Mouse (Mus musculus): ENCODE results near the gene Lhfpl3. TPM values are rescaled to one million over a fixed set of nuclear protein-coding genes. Genes with fewer than 3 reads are reported as not detected.

The Lhfpl3 gene
- total RNA-seq, 4 experiments from 2014 or later: 1.7 to 3.7 (median 2.0) TPM

DNA sequence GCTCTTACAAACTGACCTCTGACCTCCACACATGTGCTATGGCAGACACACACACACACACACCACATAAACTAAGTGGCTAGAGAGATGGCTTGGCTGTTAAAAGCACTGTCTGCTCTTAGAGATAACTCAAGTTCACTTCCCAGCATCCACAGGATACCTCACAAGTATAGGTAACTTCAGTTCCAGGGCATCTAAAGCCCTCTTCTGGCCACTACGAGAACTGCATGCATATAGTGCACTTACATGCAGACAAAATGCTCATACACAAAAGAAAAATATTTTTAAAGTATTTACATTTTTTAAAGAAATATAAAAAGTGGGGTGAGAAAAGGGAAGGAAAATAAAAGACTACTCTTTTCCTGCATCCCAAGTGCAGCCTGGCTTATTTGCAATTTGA, 408.6 kb downstream of the Lhfpl3 start:
- DNase-seq: no peak

DNA sequence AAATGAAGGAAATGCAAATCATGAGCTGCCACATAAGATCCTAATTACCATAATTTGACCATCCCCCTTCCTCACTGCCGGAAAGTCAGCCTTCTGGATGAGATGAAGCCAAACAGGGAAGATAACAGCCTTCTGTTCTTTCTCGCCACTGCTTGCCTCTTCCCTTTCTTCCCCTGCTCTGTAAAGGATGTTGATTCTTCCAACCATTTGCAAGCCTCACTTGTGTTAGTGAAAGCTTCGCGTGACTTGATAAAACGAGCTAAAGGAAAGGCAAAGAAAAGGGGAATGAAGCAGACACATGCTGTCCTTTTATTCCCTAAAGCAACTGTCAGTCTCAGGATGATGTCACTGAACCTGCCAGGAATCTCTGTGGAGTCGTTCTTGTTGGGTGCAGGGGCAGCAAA, 420.1 kb downstream of the Lhfpl3 start:
- DNase-seq: no peak

DNA sequence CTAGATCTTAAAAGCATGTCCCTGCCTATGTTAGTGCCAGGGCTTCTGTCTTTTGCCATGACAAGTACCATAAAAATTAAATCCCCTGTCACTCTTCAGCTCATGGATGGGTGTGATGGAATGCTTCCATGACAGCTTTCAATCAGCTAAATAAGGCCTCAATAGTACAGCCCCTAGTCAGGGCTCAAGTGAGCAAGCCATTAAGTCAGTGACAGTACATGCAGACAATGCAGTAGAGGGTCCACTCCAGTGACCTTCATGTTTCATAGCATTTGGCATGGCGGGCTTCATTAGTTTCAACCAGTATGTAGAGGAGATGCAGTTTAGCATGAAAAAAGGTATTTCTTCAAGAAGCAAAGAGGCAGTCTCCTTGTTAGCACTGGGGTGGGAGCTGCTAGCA, 420.8 kb downstream of the Lhfpl3 start:
- DNase-seq: no peak

DNA sequence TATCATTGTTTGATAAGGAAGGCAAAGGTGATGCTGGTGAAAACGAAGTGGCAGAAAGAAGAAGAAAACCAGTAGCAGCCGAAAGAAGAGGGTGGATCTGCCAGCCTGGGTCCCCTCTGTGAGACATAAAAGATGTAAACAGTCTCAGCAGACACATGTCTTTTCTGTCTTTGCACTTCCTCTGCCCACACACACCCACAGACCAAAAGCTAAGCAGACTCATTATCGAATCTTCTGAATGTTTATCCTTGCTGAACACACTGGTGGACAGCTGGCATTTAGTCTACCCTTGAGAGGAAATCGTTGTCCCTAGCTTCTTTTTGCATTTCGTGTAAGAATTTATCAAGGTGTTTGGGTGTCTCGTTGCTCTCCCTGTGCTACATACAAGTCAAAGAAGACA, 443.8 kb downstream of the Lhfpl3 start:
- DNase-seq: no peak

DNA sequence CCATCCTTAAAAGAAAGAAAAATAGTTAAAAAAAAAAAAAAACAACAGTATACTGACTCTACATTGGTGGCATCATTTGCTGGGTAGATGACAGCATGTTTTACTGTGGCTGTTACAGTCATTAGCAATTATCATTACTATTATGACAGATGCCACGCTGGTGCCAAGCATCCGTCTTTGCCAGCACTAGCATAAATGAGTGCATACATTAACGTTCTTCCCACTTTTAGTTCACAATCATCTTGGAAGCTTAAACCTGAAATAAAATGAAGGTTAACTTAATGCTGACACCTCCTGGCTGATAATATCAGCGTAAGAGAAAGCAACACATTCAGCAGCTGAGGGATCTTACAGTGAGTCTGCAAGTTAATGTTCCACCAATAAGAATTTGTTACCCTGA, 451.0 kb downstream of the Lhfpl3 start:
- no peak for DNase-seq

DNA sequence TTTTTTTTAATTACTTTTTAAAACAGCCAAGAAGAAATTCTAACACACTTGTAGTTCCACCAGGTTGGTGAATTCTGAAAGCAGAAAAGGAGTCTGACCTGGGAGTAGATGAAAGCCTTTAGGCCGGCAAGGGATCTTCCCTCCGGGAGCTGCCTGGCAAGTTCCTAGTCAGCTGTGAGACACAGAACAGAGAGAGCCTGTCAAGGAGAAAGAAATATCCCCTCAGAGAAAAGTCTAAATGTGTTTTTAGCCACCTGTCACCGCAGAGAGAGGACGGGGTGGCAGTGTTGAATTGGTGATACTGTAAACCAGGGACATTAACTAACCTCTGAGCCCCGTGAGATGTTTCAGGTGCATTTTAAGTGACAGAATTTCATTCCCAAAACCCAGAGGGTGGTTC, 467.2 kb downstream of the Lhfpl3 start:
- no peak for DNase-seq

DNA sequence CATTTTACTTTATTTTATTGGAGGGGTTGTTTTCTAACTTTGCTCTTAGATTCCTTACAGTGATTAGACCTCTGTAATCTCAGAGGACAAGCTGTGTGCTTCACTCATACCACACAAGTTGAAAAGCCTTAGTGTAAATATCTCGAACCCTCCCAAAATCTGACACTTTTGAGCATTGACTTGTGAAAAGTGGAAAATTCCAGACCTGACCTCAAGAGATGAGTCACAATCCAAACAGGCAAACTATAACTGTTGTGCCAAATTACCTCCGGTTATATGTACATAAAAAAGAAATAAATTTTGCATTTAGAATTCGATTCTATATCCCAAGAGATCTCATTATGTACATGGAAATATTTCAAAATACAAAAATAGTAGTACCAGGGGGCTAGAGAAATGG, 468.8 kb downstream of the Lhfpl3 start:
- no peak for DNase-seq

DNA sequence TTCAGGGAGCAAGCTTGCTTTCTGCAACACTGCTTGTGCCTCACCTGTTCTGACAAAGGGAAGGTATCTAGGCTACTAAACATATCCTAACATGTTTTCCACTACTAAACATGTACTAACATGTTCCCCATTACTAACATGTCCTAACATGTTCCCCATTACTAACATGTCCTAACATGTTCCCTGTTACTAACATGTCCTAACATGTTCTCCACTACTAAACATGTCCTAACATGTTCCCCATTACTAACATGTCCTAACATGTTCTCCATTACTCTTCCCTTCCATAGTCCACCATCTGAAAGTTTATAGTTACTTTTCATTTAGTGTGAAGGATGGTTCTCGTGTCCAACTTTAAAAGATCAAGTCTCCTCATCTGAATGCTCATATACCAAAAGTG, 473.8 kb downstream of the Lhfpl3 start:
- no peak for DNase-seq

DNA sequence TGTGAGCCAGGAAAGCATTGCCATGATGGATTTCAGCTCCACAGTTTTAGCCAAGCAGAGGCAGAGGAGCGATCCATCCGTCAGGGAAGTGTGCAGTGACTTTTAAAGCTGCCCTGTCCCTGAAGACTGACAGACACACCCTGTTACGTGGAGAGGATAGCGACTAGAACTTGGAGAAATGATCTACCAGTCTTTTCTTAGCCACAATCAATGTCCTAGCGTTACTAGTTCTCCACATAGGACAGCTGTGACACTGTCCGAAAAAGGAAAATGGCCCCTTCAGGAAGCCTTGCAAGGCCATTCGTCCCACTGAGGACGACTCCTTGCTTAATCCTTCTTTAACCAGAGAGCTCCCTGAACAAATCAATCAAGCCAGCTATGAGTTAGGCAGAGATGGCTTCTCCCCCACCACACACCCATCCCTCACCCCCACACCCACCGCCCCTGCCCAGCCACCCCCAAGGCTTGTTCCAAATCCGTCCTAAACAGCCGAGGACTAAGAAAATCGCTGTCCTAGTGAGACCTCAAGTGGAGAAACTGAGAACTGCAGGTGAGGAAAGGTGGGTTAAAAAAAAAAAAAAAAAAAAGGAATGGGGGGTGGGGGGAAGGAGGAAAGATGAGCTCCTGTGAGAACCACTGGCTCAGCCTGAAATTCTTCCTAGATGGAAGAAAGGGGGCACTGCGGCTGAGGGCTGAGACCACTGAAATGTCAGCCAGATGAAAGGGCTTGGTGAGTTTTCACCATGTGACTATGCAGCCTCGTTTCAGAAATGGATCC, 479.1 kb downstream of the Lhfpl3 start:
- DNase-seq: no peak

DNA sequence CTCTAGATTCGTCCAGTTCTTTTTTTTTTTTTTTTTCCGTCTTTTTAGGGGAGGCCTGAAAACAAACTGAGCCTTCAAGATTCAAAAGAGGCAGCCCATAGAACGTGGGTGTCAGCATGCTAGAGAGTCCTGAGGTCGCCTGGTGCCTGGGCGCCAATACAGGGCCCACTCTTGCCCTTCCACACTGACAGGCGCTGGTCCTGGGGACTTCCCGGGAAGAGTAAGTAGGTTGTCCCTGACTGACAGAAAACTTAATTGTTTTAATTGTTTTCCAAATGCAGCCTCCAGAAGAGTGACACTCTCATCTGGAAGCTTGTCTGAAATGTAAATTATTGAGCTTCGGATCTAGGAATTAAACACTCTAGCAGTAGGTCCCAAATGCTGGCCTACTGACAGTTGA, 479.8 kb downstream of the Lhfpl3 start:
- no peak for DNase-seq

DNA sequence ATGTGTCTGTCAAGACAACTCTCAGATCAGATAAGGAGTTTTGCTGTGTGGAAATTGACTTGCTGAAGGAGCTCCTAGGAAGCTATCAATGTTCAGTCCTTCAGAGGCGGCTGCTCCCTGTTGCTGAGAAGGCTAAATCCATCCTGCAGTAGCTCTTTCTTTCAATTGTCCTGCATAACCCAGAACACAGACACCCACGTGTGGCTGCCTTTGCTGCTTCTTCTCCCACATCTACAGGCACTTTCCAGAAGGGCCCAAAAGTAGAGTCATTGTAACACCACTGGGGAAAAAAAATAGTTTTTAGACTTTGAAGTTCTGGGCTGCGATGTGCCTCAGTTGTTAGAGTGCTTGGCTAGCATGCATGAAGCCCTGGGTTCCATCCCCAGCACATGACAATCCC, 480.9 kb downstream of the Lhfpl3 start:
- no peak for DNase-seq

DNA sequence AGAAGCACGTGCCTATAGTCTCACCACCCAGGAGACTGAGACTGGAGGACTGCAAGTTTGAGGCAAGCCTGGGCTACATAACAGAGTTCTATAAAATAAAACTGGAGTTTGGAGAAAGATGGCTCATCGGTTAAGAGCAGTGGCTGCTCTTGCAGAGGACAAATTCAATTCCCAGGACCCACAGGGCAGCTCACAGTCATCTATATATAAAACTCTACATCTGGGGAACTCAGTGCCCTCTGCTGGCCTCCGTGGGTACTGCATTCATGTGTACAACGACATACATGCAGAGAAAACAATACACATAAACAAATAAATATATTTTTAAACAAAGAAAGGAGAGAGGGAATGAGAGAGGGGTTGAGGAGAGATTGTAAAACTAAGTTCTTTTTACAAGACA, 501.1 kb downstream of the Lhfpl3 start:
- DNase-seq: no peak

DNA sequence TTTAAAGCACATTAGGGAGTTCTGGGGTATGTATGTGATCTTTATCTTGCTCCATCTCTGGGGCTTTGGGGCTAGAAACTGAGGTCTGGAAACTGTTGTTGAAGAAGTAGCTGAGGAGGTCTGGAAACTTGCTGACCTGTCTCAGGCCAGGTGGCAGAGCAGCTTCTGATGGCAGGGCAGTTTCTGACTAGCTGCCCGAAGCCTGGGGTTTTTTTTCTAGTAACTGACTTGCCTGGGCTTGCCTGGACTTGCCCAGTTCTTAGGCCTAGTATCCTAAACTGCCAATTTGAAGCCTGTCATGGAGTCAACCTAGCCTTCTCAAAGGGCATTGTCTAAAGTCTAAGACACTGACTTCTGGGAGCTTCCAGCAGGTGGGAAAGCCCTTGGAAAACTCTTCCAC, 501.9 kb downstream of the Lhfpl3 start:
- no peak for DNase-seq

DNA sequence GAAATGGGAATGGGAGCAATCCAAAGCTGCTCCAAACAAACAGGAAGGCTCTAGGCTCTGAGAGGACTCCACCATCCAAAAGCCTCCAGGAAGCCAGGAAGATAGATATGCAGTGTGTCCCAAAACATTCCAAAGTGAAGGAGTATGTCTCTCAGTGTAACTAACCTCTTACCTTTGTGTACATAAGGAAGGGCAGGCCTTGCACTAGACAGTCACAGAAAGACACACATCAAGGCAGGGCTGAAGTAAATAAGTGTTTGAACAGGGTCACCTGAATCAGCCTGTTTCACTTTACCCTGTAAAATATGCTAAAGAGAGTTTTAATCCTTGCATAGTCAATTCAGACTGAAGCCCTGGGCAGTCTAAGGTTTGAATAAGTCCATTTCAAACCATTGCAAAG, 502.4 kb downstream of the Lhfpl3 start:
- no peak for DNase-seq

DNA sequence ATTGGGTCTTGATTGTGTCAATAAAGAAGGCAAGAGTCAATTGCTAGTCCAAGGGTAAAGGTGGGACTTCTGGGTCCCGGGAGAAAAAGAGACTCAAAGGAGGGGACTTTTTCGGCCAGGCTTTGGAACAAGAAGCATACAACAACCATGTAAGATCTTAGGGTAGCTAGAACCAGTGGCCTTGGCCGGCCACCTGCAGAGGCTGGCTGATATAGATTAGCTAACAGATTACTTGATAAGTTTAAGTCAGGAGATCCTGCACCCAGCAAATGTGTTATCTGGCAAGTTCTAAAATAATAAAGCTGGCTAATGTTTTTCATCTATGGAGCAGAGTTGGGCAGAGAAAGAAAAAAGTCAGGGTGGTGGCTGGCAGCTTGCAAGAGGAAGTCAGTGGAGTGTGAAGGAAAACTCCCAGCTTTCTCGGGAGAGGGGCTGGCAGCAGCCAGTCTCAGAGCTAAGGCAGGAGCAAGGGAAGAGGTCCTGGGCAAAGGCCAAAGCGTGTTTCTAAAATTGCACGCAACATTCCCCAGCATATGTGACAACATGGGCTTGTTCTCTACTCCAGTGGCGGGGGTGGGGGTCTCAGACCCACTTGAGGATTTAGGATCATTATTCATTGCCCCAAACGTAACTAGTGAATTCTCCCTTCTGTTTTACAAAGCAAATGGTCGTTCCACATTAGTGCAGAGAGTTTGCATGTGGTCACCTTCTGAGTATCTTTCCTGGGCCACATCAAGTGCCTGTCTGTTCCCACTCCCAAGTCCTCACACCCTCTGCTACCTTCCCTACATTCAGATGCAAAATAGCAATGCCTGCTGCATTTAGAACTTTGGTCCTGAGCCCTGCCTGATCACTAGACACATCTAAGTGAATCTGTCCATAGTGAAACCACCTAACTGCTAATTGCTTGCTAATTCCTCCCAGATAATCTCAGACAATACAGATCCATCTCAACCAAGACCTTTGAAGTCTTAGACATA, 504.3 kb downstream of the Lhfpl3 start:
- DNase-seq: no peak

DNA sequence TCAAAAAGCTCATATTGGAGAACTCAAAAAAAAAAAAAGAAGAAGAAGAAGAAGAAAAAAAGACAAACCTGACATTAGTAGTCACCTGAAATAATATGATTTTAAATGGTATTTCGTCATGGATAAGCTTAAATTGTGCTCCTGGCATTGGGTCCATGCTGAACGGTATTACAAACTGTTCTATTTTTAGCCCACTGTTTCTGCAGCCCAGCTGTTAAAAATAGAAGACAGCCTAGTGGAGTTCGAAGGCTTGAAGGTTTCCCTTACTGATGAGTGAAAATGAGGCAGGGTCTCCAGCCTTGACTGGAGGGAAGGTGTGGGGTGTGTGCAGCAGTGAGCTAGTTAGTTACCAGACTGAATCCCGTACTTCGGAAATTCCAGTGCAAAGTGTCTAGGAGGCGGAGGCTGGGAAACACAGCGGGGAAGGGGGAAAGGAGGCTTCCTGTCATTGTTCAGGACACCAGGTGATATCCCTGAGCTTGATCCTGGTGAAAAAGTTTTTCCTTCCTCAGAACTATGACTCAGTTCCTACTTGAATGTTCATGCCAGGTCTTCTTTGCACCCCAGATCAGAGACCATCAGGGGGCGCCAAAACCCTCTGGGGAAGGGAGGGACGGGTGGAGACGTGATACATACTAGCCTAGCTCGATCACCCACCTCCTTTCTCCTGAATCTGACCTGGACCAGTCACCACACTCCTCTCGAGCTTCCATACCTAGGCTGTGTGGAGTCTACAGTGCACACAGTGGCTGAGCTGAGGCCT, 505.8 kb downstream of the Lhfpl3 start:
- DNase-seq: peak; percentile 62

DNA sequence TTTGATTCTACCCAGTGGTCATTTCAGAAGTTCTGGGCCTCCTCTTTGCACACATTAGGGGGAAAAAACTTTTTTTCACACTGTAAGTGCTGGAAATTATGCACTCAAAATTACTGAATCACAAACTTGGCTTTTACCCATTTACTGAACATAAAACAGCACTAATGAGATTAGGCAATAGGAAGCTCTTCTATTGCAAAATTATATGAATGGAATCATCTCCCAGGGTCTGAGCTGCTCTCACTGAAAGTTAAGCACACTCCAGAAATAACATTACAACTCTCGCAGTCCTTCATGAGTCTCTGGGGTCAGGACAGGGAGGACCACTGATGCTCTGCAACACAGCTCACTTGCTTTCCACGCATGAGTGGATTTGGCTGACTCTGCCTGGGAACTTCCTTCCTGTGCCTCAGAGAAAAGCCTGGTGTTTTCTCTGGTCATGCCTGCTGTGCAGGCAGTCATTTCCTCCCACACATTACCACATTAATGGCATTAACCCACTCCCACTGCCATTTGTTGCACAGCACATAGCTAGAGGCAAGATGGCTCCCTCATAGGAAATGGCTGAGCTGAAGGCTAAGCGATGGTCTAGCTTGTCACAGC, 510.1 kb downstream of the Lhfpl3 start:
- DNase-seq: no peak

DNA sequence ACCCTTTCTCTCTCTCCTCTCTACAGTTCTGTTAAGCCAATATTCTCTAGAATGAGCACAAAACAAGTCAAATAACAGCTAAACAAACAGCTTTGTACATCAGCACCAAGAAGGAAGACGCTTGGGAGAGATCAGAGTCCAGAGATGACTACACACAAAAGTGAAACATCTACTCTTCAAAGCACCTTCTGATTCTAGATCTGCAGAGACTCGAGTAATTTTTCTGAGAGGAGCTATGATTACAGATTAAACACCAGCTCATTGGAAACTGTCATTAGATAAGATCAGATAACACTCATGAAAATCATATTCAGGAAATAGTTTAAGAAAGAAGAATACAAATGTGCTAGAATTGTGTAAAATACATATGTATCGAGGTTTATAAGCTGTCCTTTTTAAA, 527.5 kb downstream of the Lhfpl3 start:
- no peak for DNase-seq

DNA sequence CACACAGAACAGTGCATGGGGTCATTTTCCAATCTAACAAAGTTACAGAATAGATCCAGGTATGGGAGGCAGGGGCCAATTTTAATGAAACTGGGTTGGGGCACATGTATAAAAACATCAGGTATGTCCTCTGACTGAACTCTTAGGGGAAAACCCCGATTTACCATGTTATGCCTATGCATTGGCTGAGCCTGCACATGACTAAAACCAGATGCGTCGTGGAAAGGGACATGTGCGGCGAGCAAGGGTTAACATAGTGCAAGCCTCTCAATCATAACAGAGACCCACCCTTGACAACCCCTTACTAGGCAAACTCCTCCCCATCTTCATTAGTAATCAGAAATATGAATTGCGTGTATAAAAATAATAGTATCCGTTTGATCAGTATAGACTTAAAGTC, 533.5 kb downstream of the Lhfpl3 start:
- no peak for DNase-seq

DNA sequence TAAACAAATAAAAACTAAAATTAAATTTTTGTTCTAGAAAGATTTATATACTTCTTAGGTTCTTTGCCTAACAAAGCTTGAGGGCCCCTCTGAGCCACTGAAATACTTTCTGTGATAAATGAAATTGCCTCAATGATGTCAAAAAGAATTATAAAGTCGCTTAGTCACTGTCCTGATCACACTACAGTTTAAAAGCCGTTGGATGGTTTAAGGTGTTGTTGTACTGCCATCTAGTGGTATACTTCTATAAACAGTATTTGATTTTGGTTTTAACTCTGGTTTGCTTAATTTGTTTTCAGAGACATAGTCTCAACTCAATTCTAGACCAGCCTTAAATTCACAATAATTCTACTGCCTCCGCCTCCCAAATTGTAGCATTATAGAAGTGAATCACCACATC, 539.0 kb downstream of the Lhfpl3 start:
- no peak for DNase-seq

DNA sequence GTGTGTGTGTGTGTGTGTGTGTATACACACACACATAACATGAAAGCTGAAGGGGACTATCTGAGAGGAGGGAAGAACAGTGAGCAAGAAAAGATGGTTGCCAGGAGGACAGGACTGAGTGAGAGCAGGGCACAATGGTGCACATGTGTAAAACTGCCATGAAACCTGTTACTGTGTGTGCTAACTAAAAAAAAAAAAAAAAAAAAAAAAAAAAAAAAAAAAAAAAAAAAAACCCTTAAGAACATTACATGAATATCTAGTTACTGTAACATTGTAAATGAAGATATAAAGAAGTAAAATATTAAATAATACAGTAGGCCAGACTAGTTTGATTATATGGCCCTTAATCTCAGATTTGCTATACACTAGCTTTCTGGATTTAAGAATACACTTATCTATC, 543.3 kb downstream of the Lhfpl3 start:
- DNase-seq: no peak
